Mouse (Mus musculus): Measurements from ENCODE around the gene Guca2a.

DNA sequence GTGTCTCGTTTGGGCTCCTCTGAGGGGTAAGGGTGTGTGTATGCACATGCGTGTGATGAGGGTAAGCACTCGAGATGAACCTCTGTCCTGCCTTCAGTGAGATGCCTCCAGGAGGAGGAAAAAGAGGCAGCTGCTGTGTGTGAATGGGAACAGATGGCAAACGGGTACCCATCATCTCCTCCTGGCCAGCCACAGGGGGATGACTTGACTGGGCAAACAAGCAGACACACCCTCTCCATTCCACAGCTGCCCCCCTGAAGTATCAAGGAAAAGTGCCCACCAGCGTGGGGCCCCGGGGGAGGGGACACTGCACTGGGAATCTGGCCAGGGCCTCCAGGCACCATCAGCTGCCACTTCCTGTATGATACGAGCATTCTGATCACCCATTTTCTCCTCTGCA lies 4.2 kb upstream of the Guca2a start:
- TF ChIP-seq CTCF (conservative IDR thresholded peaks at IDR 0.05; ENCODE audit: low read length) (no peak), NANOG (IDR thresholded peaks at IDR 0.05; ENCODE audit: borderline replicate concordance, low read length) (no peak), POU5F1 (IDR thresholded peaks at IDR 0.05; ENCODE audit: borderline replicate concordance, low read length) (no peak)
